Mouse (Mus musculus): ENCODE measurements at regions not wholly inside any gene's neighbourhood (a gene's known extent, or its start where the extent isn't known, plus 50 kb on each side); places are given as distances from the start of the nearest gene placed in this dataset.

GRCm38 (mm10) chr15:88379951-88380623 is 220.0 kb upstream of the Zdhhc25 start:
- no peak for DNase-seq

- DNase-seq = no peak
These were observed 218.7 kb upstream of the Zdhhc25 start for GRCm38 (mm10) chr15:88381419-88381818.

GRCm38 (mm10) chr15:88385943-88386342 is 214.2 kb upstream of the Zdhhc25 start:
- DNase-seq = no peak

- DNase-seq = no peak
These were observed 213.4 kb upstream of the Zdhhc25 start for GRCm38 (mm10) chr15:88386711-88387110.

- DNase-seq = no peak
These were observed 208.3 kb upstream of the Zdhhc25 start for GRCm38 (mm10) chr15:88391822-88392221.

- DNase-seq = no peak
These were observed 201.0 kb upstream of the Zdhhc25 start for GRCm38 (mm10) chr15:88399064-88399463.

GRCm38 (mm10) chr15:88399989-88400388 is 200.1 kb upstream of the Zdhhc25 start:
- no peak for DNase-seq

- DNase-seq = no peak
These were observed 199.3 kb upstream of the Zdhhc25 start for GRCm38 (mm10) chr15:88400787-88401186.

- no peak for DNase-seq
These were observed 191.4 kb upstream of the Zdhhc25 start for GRCm38 (mm10) chr15:88408461-88409379.

- no peak for DNase-seq
These were observed 185.9 kb upstream of the Zdhhc25 start for GRCm38 (mm10) chr15:88414206-88414605.

GRCm38 (mm10) chr15:88418881-88419280 is 181.2 kb upstream of the Zdhhc25 start:
- DNase-seq = no peak

- DNase-seq = peak; percentile 7
These were observed 171.7 kb upstream of the Zdhhc25 start for GRCm38 (mm10) chr15:88428441-88428840.

GRCm38 (mm10) chr15:88430941-88431340 is 169.2 kb upstream of the Zdhhc25 start:
- no peak for DNase-seq

- no peak for DNase-seq
These were observed 151.8 kb upstream of the Zdhhc25 start for GRCm38 (mm10) chr15:88448272-88448671.

- no peak for DNase-seq
These were observed 148.9 kb upstream of the Zdhhc25 start for GRCm38 (mm10) chr15:88451241-88451640.

- no peak for DNase-seq
These were observed 132.0 kb upstream of the Zdhhc25 start for GRCm38 (mm10) chr15:88468107-88468506.

- peak; percentile 13 for DNase-seq
These were observed 131.3 kb upstream of the Zdhhc25 start for GRCm38 (mm10) chr15:88468810-88469209.

- DNase-seq = no peak
These were observed 130.3 kb upstream of the Zdhhc25 start for GRCm38 (mm10) chr15:88469508-88470455.

GRCm38 (mm10) chr15:88472351-88473100 is 127.6 kb upstream of the Zdhhc25 start:
- no peak for DNase-seq

- DNase-seq = no peak
These were observed 126.9 kb upstream of the Zdhhc25 start for GRCm38 (mm10) chr15:88473221-88473620.

- no peak for DNase-seq
These were observed 116.6 kb upstream of the Zdhhc25 start for GRCm38 (mm10) chr15:88483471-88483870.

GRCm38 (mm10) chr15:88489715-88490114 is 110.4 kb upstream of the Zdhhc25 start:
- DNase-seq = no peak

All from thymus, postnatal 4 days (tissue).